Comparison of ENCODE assay signal across 11 mouse cellular contexts in the genomic region with DNA sequence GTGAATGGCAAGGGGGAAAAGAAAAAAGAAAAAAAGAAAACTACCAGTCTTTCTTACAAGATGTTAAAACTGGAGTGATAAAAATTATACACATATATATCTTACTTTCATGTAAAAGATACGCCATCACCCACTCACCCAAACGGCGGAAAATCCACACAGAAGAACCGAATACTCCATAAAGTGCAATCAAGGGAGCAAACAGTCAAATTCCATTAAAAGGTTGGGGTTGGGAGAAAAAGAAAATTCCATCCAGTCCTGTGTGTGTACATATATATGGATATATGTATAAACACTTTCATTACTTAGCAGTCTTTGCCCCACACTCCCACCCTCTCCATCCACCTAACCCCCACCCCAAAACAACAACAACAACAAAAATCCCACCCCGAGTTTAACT. TPM values are rescaled to one million over a fixed set of nuclear protein-coding genes. Genes with fewer than 3 reads are reported as not detected.
DNase-seq lines count a peak whose midpoint lies in the region; ATAC-seq and TF ChIP-seq lines count a peak whose summit lies in the region.
"Had no signal": no experiment of that assay in that cellular context is flagged by ENCODE, and none has a peak within 500 bp of the region (broad histone marks: within the 10 kb centered on the region; RNA-seq: fewer than 3 reads in every experiment).

No protein-coding gene starts in this region.

- 38% methylated on average over 5 of the region's 5 CpGs for WGBS in heart, embryonic 13.5 days
- 19% methylated on average over 5 of the region's 5 CpGs for WGBS in embryonic facial prominence, embryonic 11.5 days
- WGBS in hindbrain, embryonic 14.5 days, result 23% methylated on average over 5 of the region's 5 CpGs
- 53% methylated on average over 5 of the region's 5 CpGs for WGBS in liver, postnatal 0 days (ENCODE audit: insufficient replicate concordance)

- intact Hi-C loops in heart, postnatal 14 days (cut with DNase I), result loop anchor here (5.0 to 10.0 kb wide), 4 partner anchors 114 to 391 kb away; no protein-coding TSS in a partner anchor

- no peak for TF ChIP-seq CTCF in liver, postnatal 0 days (IDR thresholded peaks at IDR 0.05; ENCODE audit: low read depth)

- H3K27ac ChIP-seq in heart, embryonic 13.5 days (replicated peaks), result no peak overlapping the region
- no peak overlapping the region for H3K27ac ChIP-seq in embryonic facial prominence, embryonic 11.5 days (replicated peaks; ENCODE audit: low read depth, low read length)
- H3K27ac ChIP-seq in hindbrain, embryonic 14.5 days, result peak overlapping the region; percentile 96
- H3K27ac ChIP-seq in liver, postnatal 0 days (ENCODE audit: low read depth), result no peak overlapping the region

- peaks cover 20% of the 10 kb centered on the region for H3K4me1 ChIP-seq in heart, embryonic 13.5 days
- no peaks in the 10 kb centered on the region for H3K4me1 ChIP-seq in embryonic facial prominence, embryonic 11.5 days (ENCODE audit: control insufficient read depth, insufficient read depth, low read length)
- H3K4me1 ChIP-seq in hindbrain, embryonic 14.5 days (replicated peaks; ENCODE audit: control insufficient read depth, insufficient read depth, low read length), result peaks cover 34% of the 10 kb centered on the region; the same call in 1 of the 2 replicates
- no peaks in the 10 kb centered on the region for H3K4me1 ChIP-seq in liver, postnatal 0 days (ENCODE audit: insufficient read depth)

- no peaks in the 10 kb centered on the region for H3K27me3 ChIP-seq in heart, embryonic 13.5 days (replicated peaks)
- no peaks in the 10 kb centered on the region for H3K27me3 ChIP-seq in embryonic facial prominence, embryonic 11.5 days (ENCODE audit: control insufficient read depth, insufficient read depth, low read length)
- no peaks in the 10 kb centered on the region for H3K27me3 ChIP-seq in hindbrain, embryonic 14.5 days (ENCODE audit: control insufficient read depth, insufficient read depth, low read length)
- 0 out of 2 replicates have a peak, but pooled peaks cover 4% of the 10 kb centered on the region for H3K27me3 ChIP-seq in liver, postnatal 0 days (ENCODE audit: insufficient read depth, low read length)

- DNase-seq in heart, postnatal 14 days, result no peak
- DNase-seq in embryonic facial prominence, embryonic 11.5 days (ENCODE audit: low spot score), result no peak
- DNase-seq in hindbrain, embryonic 14.5 days (ENCODE audit: low spot score), result no peak
- DNase-seq in liver, postnatal 0 days, result no peak
- no peak for DNase-seq in layer of hippocampus, adult 18-20 months (ENCODE audit: low spot score in 2 of 2)
- no peak for DNase-seq in spleen, adult 12 weeks (ENCODE audit: low spot score)
- no peak for DNase-seq in gastrocnemius, postnatal 10 days
- DNase-seq: cerebellum, adult 9-11 months; gastrocnemius, postnatal 25 days; left cerebral cortex, postnatal 4 days had no signal

- H3K9me3 ChIP-seq in heart, embryonic 13.5 days, result no peaks in the 10 kb centered on the region
- H3K9me3 ChIP-seq in embryonic facial prominence, embryonic 11.5 days (replicated peaks; ENCODE audit: control insufficient read depth, low read length), result no peaks in the 10 kb centered on the region
- H3K9me3 ChIP-seq in hindbrain, embryonic 14.5 days (ENCODE audit: control insufficient read depth, low read length), result no peaks in the 10 kb centered on the region
- H3K9me3 ChIP-seq in liver, postnatal 0 days (ENCODE audit: low read length), result no peaks in the 10 kb centered on the region

- H3K4me2 ChIP-seq in heart, embryonic 13.5 days, result peak overlapping the region; percentile 83
- peak overlapping the region; percentile 30 for H3K4me2 ChIP-seq in embryonic facial prominence, embryonic 11.5 days (ENCODE audit: low read depth, low read length)
- peak overlapping the region; percentile 73 for H3K4me2 ChIP-seq in hindbrain, embryonic 14.5 days (replicated peaks)
- H3K4me2 ChIP-seq in liver, postnatal 0 days (ENCODE audit: low read depth, low read length), result peak overlapping the region; percentile 75; the same call in 1 of the 2 replicates

- H3K4me3 ChIP-seq in heart, embryonic 13.5 days, result peak overlapping the region; percentile 73
- peak overlapping the region; percentile 77 for H3K4me3 ChIP-seq in embryonic facial prominence, embryonic 11.5 days (ENCODE audit: low read depth, low read length)
- H3K4me3 ChIP-seq in hindbrain, embryonic 14.5 days (replicated peaks; ENCODE audit: low read length), result peak overlapping the region; percentile 66
- H3K4me3 ChIP-seq in liver, postnatal 0 days (ENCODE audit: low read depth, low read length), result no peak overlapping the region

- no peak for ATAC-seq in heart, embryonic 13.5 days (ENCODE audit: extremely low read depth, insufficient number of reproducible peaks, low FRiP score, low TSS enrichment)
- no peak for ATAC-seq in embryonic facial prominence, embryonic 11.5 days (replicated peaks; ENCODE audit: insufficient number of reproducible peaks, low FRiP score, low TSS enrichment, low read depth)
- no peak for ATAC-seq in hindbrain, embryonic 14.5 days (ENCODE audit: low FRiP score)
- ATAC-seq in liver, postnatal 0 days, result no peak

- peak overlapping the region; percentile 93 for H3K9ac ChIP-seq in heart, embryonic 13.5 days
- peak overlapping the region; percentile 2; the same call in 1 of the 2 replicates for H3K9ac ChIP-seq in embryonic facial prominence, embryonic 11.5 days (replicated peaks; ENCODE audit: low read length)
- H3K9ac ChIP-seq in hindbrain, embryonic 14.5 days, result peak overlapping the region; percentile 81
- H3K9ac ChIP-seq in liver, postnatal 0 days (replicated peaks), result no peak overlapping the region; the same call in 1 of the 2 replicates

- no peaks in the 10 kb centered on the region for H3K36me3 ChIP-seq in heart, embryonic 13.5 days
- H3K36me3 ChIP-seq in embryonic facial prominence, embryonic 11.5 days (replicated peaks; ENCODE audit: control insufficient read depth, insufficient read depth, low read depth, low read length), result no peaks in the 10 kb centered on the region
- no peaks in the 10 kb centered on the region for H3K36me3 ChIP-seq in hindbrain, embryonic 14.5 days (replicated peaks; ENCODE audit: control insufficient read depth, insufficient read depth)
- H3K36me3 ChIP-seq in liver, postnatal 0 days (replicated peaks; ENCODE audit: insufficient read depth, low read length), result no peaks in the 10 kb centered on the region

- no peak for TF ChIP-seq EP300 in liver, postnatal 0 days (IDR thresholded peaks at IDR 0.05; ENCODE audit: low read depth)

RNA-seq across cellular contexts. Expression of a gene that starts 1.7 kb away (rescaled TPM):
- polyA plus RNA-seq in heart, embryonic 13.5 days (2015; fragmentation: Nextera tagmentation; extraction: Ambion mirVana), result 8.3 and 9.5 TPM in 2 replicates
- 10 to 100 TPM; 14.3 to 15.7 TPM for total RNA-seq in heart, postnatal 14 days (2021)
- polyA plus RNA-seq in embryonic facial prominence, embryonic 11.5 days (2014; fragmentation: Nextera tagmentation; extraction: Ambion mirVana), result 13.2 and 15.9 TPM in 2 replicates
- 15.1 and 16.4 TPM in 2 replicates for polyA plus RNA-seq in hindbrain, embryonic 14.5 days (2014; fragmentation: Nextera tagmentation; extraction: Ambion mirVana)
- polyA plus RNA-seq in liver, postnatal 0 days (2015; fragmentation: Nextera tagmentation; extraction: Ambion mirVana), result 0.91 and 1.2 TPM in 2 replicates
- 1 to 10 TPM; 1.6 to 1.8 TPM for total RNA-seq in layer of hippocampus, adult 18-20 months (2021)
- total RNA-seq in gastrocnemius, postnatal 10 days (2021), result 1 to 10 TPM; 3.7 to 4.6 TPM

Comparison
In these comparisons a context has a peak if more than half of its experiments do, and no peak if none do; other contexts are left out.
1. H3K4me2 ChIP-seq: peak in every context shown above with its lines; median percentile 83 in heart, embryonic 13.5 days; 75 in liver, postnatal 0 days; 73 in hindbrain, embryonic 14.5 days; 30 in embryonic facial prominence, embryonic 11.5 days.